8 mouse cellular contexts compared by ENCODE assay signal in the genomic region with DNA sequence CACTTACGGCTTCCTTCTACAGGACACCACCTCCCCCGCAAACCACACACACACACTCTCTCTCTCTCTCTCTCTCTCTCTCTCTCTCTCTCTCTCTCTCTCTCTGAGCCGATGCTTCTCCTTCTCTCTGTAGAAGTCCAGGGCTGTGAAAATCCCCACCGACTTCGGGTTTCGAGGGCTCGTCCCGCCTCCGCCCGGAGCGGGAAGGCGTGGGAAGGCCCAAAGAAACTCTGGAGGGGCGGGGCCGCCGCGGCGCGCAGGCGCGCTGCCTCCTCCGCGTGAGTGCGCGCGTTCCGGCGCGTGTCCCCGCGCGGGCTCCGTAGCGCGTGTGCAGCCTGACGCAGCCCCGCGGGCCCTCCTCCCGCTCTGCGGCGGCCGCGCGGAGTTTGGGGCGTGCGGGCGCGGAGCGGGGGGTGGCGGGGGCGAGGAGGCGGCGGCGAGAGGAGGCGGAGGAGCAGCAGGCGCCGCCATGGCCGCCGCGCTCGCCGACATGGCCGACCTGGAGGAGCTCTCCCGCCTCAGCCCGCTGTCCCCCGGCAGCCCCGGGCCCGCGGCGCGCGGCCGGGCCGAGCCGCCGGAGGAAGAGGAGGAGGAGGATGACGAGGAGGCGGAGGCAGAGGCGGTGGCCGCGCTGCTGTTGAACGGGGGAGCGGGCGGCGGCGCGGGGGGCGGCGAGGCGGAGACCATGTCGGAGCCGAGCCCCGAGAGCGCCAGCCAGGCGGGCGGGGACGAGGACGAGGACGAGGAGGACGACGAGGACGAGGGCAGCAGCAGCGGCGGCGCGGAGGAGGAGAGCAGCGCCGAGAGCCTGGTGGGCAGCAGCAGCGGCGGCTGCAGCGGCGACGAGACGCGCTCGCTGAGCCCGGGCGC. TPM values are rescaled to one million over a fixed set of nuclear protein-coding genes. Genes with fewer than 3 reads are reported as not detected.
DNase-seq lines count a peak whose midpoint lies in the region; ATAC-seq lines count a peak whose summit lies in the region.

No protein-coding gene starts in this region.

- peaks cover 30% of the 10 kb centered on the region for H3K4me1 ChIP-seq in embryonic facial prominence, embryonic 14.5 days (ENCODE audit: control insufficient read depth, insufficient read depth, low read length)
- H3K4me1 ChIP-seq in kidney, embryonic 14.5 days (ENCODE audit: control insufficient read depth, insufficient read depth, low read length), result peaks cover 17% of the 10 kb centered on the region
- peaks cover 37% of the 10 kb centered on the region for H3K4me1 ChIP-seq in limb, embryonic 15.5 days

- H3K4me2 ChIP-seq in embryonic facial prominence, embryonic 14.5 days (ENCODE audit: low read depth, low read length), result peak overlapping the region; percentile 75
- H3K4me2 ChIP-seq in kidney, embryonic 14.5 days (replicated peaks; ENCODE audit: low read depth, low read length), result peak overlapping the region; percentile 64
- peak overlapping the region; percentile 44 for H3K4me2 ChIP-seq in limb, embryonic 15.5 days

- peak; percentile 87 for DNase-seq in 3T3-L1 (ENCODE audit: low read depth, low spot score)
- DNase-seq in adrenal gland, postnatal 4 days (ENCODE audit: low spot score in 2 of 2), result peak; percentile 89
- DNase-seq in embryonic facial prominence, embryonic 14.5 days (ENCODE audit: low spot score), result peak; percentile 96
- peak; percentile 90 to 93 for DNase-seq in heart, adult 9 months (ENCODE audit: low spot score in 2 of 2)
- peak; percentile 84 to 92 for DNase-seq in monocyte, adult 2 months (ENCODE audit: low read depth in 1 of 2, low spot score in 2 of 2)
- peak; percentile 91 to 94 for DNase-seq in spleen, postnatal 36 days (ENCODE audit: low spot score in 2 of 2)

- H3K9ac ChIP-seq in embryonic facial prominence, embryonic 14.5 days (ENCODE audit: low read depth, low read length), result peak overlapping the region; percentile 97
- peak overlapping the region; percentile 99 for H3K9ac ChIP-seq in kidney, embryonic 14.5 days (ENCODE audit: low read depth, low read length)
- peak overlapping the region; percentile 96 for H3K9ac ChIP-seq in limb, embryonic 15.5 days

- no peaks in the 10 kb centered on the region for H3K36me3 ChIP-seq in embryonic facial prominence, embryonic 14.5 days (ENCODE audit: control insufficient read depth, insufficient read depth, low read length)
- H3K36me3 ChIP-seq in kidney, embryonic 14.5 days (ENCODE audit: control insufficient read depth, insufficient read depth, low read length), result no peaks in the 10 kb centered on the region
- no peaks in the 10 kb centered on the region for H3K36me3 ChIP-seq in limb, embryonic 15.5 days

- peak overlapping the region; percentile 95 for H3K4me3 ChIP-seq in embryonic facial prominence, embryonic 14.5 days (ENCODE audit: low read depth, low read length)
- H3K4me3 ChIP-seq in kidney, embryonic 14.5 days (ENCODE audit: low read length), result peak overlapping the region; percentile 99
- peak overlapping the region; percentile 99 for H3K4me3 ChIP-seq in limb, embryonic 15.5 days

- ATAC-seq in embryonic facial prominence, embryonic 14.5 days (ENCODE audit: low read depth), result peak; percentile 95
- peak; percentile 92 for ATAC-seq in kidney, embryonic 14.5 days (ENCODE audit: low FRiP score, low TSS enrichment)
- ATAC-seq in limb, embryonic 15.5 days (ENCODE audit: insufficient number of reproducible peaks, low FRiP score, low TSS enrichment, low read depth), result peak; percentile 88

- no peaks in the 10 kb centered on the region for H3K9me3 ChIP-seq in embryonic facial prominence, embryonic 14.5 days (ENCODE audit: control insufficient read depth, low read length)
- no peaks in the 10 kb centered on the region for H3K9me3 ChIP-seq in kidney, embryonic 14.5 days (ENCODE audit: control insufficient read depth, low read length)
- no peaks in the 10 kb centered on the region for H3K9me3 ChIP-seq in limb, embryonic 15.5 days

- WGBS in embryonic facial prominence, embryonic 14.5 days, result 0% methylated on average over 38 of the region's 117 CpGs
- under 1% methylated on average over 81 of the region's 117 CpGs for WGBS in kidney, embryonic 14.5 days
- under 1% methylated on average over 83 of the region's 117 CpGs for WGBS in limb, embryonic 15.5 days

- H3K27me3 ChIP-seq in embryonic facial prominence, embryonic 14.5 days (replicated peaks; ENCODE audit: control insufficient read depth, insufficient read depth, low read length), result no peaks in the 10 kb centered on the region
- no peaks in the 10 kb centered on the region for H3K27me3 ChIP-seq in kidney, embryonic 14.5 days (ENCODE audit: control insufficient read depth, insufficient read depth, low read length)
- no peaks in the 10 kb centered on the region for H3K27me3 ChIP-seq in limb, embryonic 15.5 days

- peak overlapping the region; percentile 96 for H3K27ac ChIP-seq in embryonic facial prominence, embryonic 14.5 days (replicated peaks; ENCODE audit: low read depth, low read length)
- H3K27ac ChIP-seq in kidney, embryonic 14.5 days (ENCODE audit: low read depth, low read length), result peak overlapping the region; percentile 93
- H3K27ac ChIP-seq in limb, embryonic 15.5 days, result peak overlapping the region; percentile 98

RNA-seq across cellular contexts. Expression of gene Aebp2, which starts 1.0 kb away (rescaled TPM):
- total RNA-seq in adrenal gland, postnatal 4 days (2021), result 10 to 100 TPM; 63.1 TPM
- polyA plus RNA-seq in embryonic facial prominence, embryonic 14.5 days (2014; fragmentation: Nextera tagmentation; extraction: Ambion mirVana), result 18.1 and 18.7 TPM in 2 replicates
- polyA plus RNA-seq in kidney, embryonic 14.5 days (2014; fragmentation: Nextera tagmentation; extraction: Ambion mirVana), result 18.0 and 22.4 TPM in 2 replicates
- 14.4 and 17.1 TPM in 2 replicates for polyA plus RNA-seq in limb, embryonic 15.5 days (2015; fragmentation: Nextera tagmentation; extraction: Ambion mirVana)

Comparison
In these comparisons a context has a peak if more than half of its experiments do, and no peak if none do; other contexts are left out.
1. Peak in every context shown above with its lines: DNase-seq, ATAC-seq, H3K4me3 ChIP-seq and H3K27ac ChIP-seq.